Mouse (Mus musculus) heart, postnatal 0 days (tissue): ENCODE data around the gene Cdk5r1.

Experiments used
- CTCF ChIP-seq: IDR thresholded peaks from 2 replicates; pipeline ENCODE4 v1.5.1; 2016; ENCODE audit warnings: antibody characterized with exemption, control low read depth, low read depth
- EP300 ChIP-seq: IDR thresholded peaks from 2 replicates; pipeline ENCODE4 v1.6.1; 2016; ENCODE audit warnings: antibody characterized with exemption, low read depth

GRCm38 (mm10) chr11:80479425-80479824, 2.6 kb downstream of the Cdk5r1 start:
- TF ChIP-seq EP300 (no peak), CTCF (no peak)
